Mouse (Mus musculus) stomach, postnatal 0 days (tissue): Measurements from ENCODE around the gene Iqschfp.

Experiments
- CTCF ChIP-seq: IDR thresholded peaks from 2 replicates; pipeline ENCODE4 v1.5.1; 2016; ENCODE audit warnings: antibody characterized with exemption, low read depth, mild to moderate bottlenecking, moderate library complexity
- EP300 ChIP-seq: optimal IDR thresholded peaks from 2 replicates; pipeline ENCODE3; 2016; ENCODE audit warnings: antibody characterized with exemption

DNA sequence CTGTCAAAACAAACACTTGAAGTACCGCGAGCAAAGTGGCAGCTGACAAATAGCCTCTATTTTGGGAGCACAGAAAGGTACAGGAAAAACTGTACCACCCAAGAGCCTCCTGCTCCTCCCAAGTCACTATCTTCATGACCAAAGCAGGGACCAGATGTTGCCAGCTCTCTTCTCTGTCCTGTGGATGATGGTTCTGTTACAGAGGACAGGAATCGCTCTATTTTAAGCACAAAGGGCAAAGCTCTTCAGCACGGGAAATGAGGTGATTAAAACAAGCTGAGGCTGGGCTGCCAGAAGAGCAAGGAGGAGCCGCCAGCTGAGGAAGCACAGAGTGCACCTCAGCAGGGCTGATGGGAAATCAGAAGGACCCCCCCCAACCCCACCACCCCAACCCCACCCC, 561.2 kb downstream of the Iqschfp start:
- TF ChIP-seq CTCF: no peak
- no peak for TF ChIP-seq EP300
